Mouse (Mus musculus) liver, postnatal 0 days (tissue): Measurements from ENCODE around the gene Scn10a. TPM values are rescaled to one million over a fixed set of nuclear protein-coding genes. Genes with fewer than 3 reads are reported as not detected.

ENCODE experiments used
- ATAC-seq: fragments of 200-750 bp; cut with Nextera tagmentation; 2 replicates; pipeline ENCODE4 v1.8.0; 2017; ENCODE audit warnings: mild to moderate bottlenecking, moderate library complexity
- DNase-seq: peaks from one replicate; pipeline ENCODE4 v3.0.0-alpha.2; 2016
- H3K27ac ChIP-seq: fragments of 300-500 bp; sonication (generic); 2 replicates; pipeline ENCODE4 v1.5.1; 2014; ENCODE audit warnings: antibody characterized with exemption, moderate library complexity, mild to moderate bottlenecking, low read depth
- H3K27me3 ChIP-seq: fragments of 300-500 bp; sonication (generic); 2 replicates; pipeline ENCODE4 v1.6.1; 2014; ENCODE audit warnings: low read length, control low read depth, mixed read lengths; ENCODE audit not compliant: insufficient read depth
- H3K36me3 ChIP-seq: fragments of 300-500 bp; sonication (generic); replicated peaks from 2 replicates; pipeline ENCODE4 v1.6.1; 2014; ENCODE audit warnings: mild to moderate bottlenecking, control low read depth, low read length, moderate library complexity, mixed read lengths; ENCODE audit not compliant: insufficient read depth
- H3K4me1 ChIP-seq: fragments of 300-500 bp; sonication (generic); 2 replicates; pipeline ENCODE4 v1.6.1; 2014; ENCODE audit warnings: antibody characterized with exemption, mild to moderate bottlenecking, control low read depth; ENCODE audit not compliant: insufficient read depth
- H3K4me2 ChIP-seq: fragments of 300-500 bp; sonication (generic); 2 replicates; pipeline ENCODE4 v1.6.1; 2014; ENCODE audit warnings: low read depth, mild to moderate bottlenecking, low read length, moderate library complexity, mixed read lengths
- H3K4me3 ChIP-seq: fragments of 300-500 bp; sonication (generic); 2 replicates; pipeline ENCODE4 v1.5.1; 2014; ENCODE audit warnings: low read depth, low read length
- H3K9ac ChIP-seq: fragments of 300-500 bp; sonication (generic); replicated peaks from 2 replicates; pipeline ENCODE4 v1.6.1; 2014; ENCODE audit warnings: mild to moderate bottlenecking, moderate library complexity
- H3K9me3 ChIP-seq: fragments of 300-500 bp; sonication (generic); 2 replicates; pipeline ENCODE4 v1.6.1; 2016; ENCODE audit warnings: mild to moderate bottlenecking, control low read depth, low read length, mixed read lengths
- CTCF ChIP-seq: sonication (generic); IDR thresholded peaks from 2 replicates; pipeline ENCODE4 v1.5.1; 2016; ENCODE audit warnings: antibody characterized with exemption, low read depth
- EP300 ChIP-seq: IDR thresholded peaks from 2 replicates; pipeline ENCODE4 v1.6.1; 2016; ENCODE audit warnings: antibody characterized with exemption, low read depth, mild to moderate bottlenecking
- WGBS: fragments of 180-500 bp; shearing (Covaris S2); extraction: QIAGEN DNeasy Blood & Tissue Kit; methylation state at CpG from one replicate; pipeline ENCODE4 v1.1.7; 2014; ENCODE audit not compliant: insufficient replicate concordance; 5-methylcytosine and 5-hydroxymethylcytosine counted together
- polyA plus RNA-seq: library from polyadenylated mRNA; unstranded; fragments of >200 nt; fragmentation: Nextera tagmentation; extraction: Ambion mirVana; gene quantifications from 2 replicates; pipeline ENCODE4 v1.2.1, GENCODE M21; 2015

Scn10a gene
- polyA plus RNA-seq, 1 experiment from 2014 or later, result 0.04 TPM

DNA sequence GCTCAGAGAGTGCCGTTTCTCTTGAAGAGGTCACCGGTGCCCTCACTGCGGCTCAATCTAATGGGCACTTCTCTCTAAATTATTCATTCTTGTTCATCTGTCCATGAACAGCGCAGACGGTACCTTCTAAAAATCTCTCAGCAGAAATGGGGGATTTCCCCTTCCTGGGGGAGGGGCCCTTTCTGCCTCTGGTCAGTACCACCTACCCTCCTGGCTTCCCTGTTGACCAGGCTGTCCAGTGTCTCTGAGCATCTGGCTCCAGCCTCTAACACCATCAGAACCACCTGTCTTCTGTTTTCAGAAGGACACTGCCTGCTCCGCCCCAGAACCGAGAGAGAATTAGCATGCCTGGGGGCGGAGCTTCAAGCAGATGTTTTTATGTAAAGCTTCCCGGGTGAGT is 143.4 kb downstream of the Scn10a start:
- no peak for ATAC-seq
- Histone ChIP-seq H3K27me3 (peaks cover 73% of the 10 kb centered on the region), H3K27ac (no peak overlapping the region), H3K36me3 (no peaks in the 10 kb centered on the region), H3K9me3 (no peaks in the 10 kb centered on the region), H3K9ac (no peak overlapping the region), H3K4me3 (no peak overlapping the region), H3K4me1 (peaks cover 5% of the 10 kb centered on the region; the same call in 1 of the 2 replicates), H3K4me2 (no peak overlapping the region)
- DNase-seq, result no peak
- 49% methylated on average over 9 of the region's 9 CpGs for WGBS
- no peak for TF ChIP-seq EP300
- TF ChIP-seq CTCF, result no peak

DNA sequence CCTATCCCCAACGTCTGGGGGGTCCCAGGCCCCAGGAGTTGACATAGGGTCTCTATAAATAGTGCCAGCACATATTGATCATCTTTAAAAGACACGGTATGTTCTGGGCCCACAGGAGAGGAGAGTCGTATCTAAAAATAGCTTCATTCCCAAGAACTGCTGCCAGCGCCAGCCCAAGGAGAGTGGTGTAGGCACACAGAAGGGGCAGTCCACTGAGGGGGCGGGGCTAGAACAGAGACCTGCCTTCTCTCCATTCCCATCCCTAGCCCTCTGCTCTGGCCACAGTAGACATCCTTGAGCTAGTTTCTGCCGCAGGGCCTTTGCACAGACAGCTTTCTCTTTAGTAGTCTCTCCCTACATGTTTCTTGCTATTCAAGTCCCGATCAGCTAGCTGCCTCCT is 144.8 kb downstream of the Scn10a start:
- Histone ChIP-seq H3K27ac (no peak overlapping the region), H3K27me3 (peaks cover 64% of the 10 kb centered on the region), H3K4me2 (no peak overlapping the region), H3K9ac (no peak overlapping the region), H3K9me3 (no peaks in the 10 kb centered on the region), H3K36me3 (no peaks in the 10 kb centered on the region), H3K4me1 (peaks cover 5% of the 10 kb centered on the region; the same call in 1 of the 2 replicates), H3K4me3 (no peak overlapping the region)
- ATAC-seq (no peak), DNase-seq (no peak)
- 71% methylated on average over 7 of the region's 7 CpGs for whole genome bisulfite sequencing
- TF ChIP-seq CTCF (no peak), EP300 (no peak)

DNA sequence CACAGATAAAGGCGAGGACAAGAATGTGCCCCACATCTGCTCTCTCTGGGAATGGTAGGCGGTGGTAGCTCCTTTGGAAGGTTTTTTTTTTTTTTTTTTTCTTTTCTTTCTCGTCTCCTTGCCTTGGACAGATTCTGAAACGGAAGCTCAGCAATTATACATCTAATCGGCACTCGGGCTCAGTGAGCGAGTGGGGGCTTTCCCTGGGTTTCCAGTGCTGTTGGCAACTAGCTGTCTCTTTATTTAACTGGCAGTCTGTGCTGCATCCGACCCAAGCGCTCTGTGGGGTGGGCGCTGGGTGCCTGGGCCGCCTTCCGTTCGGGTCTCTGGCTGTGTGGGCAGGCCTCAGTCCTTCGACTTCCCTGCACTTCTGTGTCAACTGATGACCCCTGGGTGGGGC is 146.1 kb downstream of the Scn10a start:
- 41% methylated on average over 14 of the region's 14 CpGs for WGBS
- Histone ChIP-seq H3K36me3 (no peaks in the 10 kb centered on the region), H3K9me3 (no peaks in the 10 kb centered on the region), H3K9ac (no peak overlapping the region), H3K4me3 (no peak overlapping the region), H3K4me1 (no peaks in the 10 kb centered on the region; the same call in 1 of the 2 replicates), H3K4me2 (no peak overlapping the region), H3K27ac (no peak overlapping the region), H3K27me3 (peaks cover 53% of the 10 kb centered on the region)
- no peak for DNase-seq
- TF ChIP-seq CTCF, result no peak
- TF ChIP-seq EP300, result no peak
- no peak for ATAC-seq

DNA sequence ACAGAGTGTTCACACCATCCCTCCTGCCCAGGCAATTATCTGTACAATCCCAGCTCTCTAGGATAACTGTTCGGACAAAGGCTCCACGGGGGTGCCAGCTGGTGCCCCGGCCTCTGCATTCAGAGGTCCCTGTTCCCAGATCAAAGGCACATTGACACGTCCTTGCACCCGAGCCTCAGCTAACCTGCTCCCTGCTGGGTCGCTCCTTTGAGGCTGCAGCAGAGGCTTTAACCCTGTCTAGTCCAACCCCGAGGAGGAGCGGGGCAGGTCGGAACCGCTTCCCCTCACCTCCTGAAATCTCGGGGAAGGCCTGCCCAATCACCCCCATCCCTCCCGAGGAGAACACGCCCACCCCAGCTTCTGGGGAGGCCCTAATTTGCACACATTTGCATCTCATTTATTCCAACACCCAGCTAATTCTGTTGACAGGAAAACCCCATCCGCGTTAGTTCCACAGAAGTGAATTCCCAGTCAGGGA is 147.7 kb downstream of the Scn10a start:
- TF ChIP-seq EP300, result no peak
- no peak for TF ChIP-seq CTCF
- H3K9ac ChIP-seq, result no peak overlapping the region
- 4% methylated on average over 15 of the region's 15 CpGs for WGBS
- peaks cover 39% of the 10 kb centered on the region for H3K27me3 ChIP-seq
- ATAC-seq (no peak), DNase-seq (no peak)
- no peak overlapping the region for H3K4me2 ChIP-seq
- H3K27ac ChIP-seq, result no peak overlapping the region
- no peaks in the 10 kb centered on the region for H3K9me3 ChIP-seq
- H3K4me3 ChIP-seq, result no peak overlapping the region
- no peaks in the 10 kb centered on the region for H3K4me1 ChIP-seq
- no peaks in the 10 kb centered on the region for H3K36me3 ChIP-seq

DNA sequence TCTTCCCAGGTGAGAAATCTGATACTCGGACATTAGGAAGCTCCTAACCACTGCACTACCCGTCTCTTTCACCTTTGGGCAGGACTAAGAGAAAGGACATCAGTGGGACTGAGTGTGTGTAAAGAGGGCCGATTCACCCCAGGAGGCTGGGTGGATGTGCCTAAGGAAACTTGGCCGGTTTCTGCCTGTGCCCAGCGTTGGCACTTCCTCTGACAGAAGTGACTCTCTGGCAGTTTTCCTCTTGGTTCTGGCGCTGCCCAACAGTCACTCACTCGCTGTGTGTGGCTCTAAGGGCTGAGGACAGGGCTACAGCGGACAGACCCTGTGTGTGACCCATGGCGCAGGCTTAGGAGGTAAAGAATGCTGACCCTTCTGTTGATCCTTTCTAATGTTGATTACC is 148.5 kb downstream of the Scn10a start:
- Histone ChIP-seq H3K9me3 (no peaks in the 10 kb centered on the region), H3K27ac (no peak overlapping the region), H3K4me3 (no peak overlapping the region), H3K9ac (no peak overlapping the region), H3K36me3 (no peaks in the 10 kb centered on the region), H3K4me2 (no peak overlapping the region), H3K27me3 (peaks cover 35% of the 10 kb centered on the region), H3K4me1 (no peaks in the 10 kb centered on the region)
- WGBS, result 20% methylated on average over 9 of the region's 9 CpGs
- ATAC-seq (no peak), DNase-seq (no peak)
- TF ChIP-seq EP300 (no peak), CTCF (no peak)

DNA sequence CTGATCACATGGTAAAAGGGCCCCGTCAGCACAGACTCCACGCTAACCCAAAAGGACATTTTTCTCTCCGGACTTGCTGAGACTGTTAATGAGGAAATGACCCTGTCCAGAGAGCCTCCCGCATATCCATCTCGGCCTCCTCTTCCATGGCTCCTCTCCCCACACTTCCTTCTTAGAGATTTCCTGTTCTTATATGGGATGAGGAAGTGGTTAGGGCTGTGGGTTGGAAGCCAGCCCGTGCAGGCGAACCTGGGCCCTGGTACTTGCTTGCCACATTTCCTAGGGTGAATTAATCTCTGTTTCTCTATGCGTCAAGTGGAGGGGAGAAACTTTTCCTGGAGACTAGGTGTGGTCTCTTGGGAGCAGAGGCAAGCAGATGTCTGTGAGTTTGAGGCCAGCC is 150.4 kb downstream of the Scn10a start:
- no peak for DNase-seq
- no peak overlapping the region for H3K27ac ChIP-seq
- no peaks in the 10 kb centered on the region for H3K4me1 ChIP-seq
- peaks cover 20% of the 10 kb centered on the region for H3K27me3 ChIP-seq
- no peak overlapping the region for H3K4me2 ChIP-seq
- ATAC-seq, result no peak
- 28% methylated on average over 8 of the region's 8 CpGs for WGBS
- no peak for TF ChIP-seq EP300
- TF ChIP-seq CTCF, result no peak
- H3K4me3 ChIP-seq, result no peak overlapping the region
- H3K9ac ChIP-seq, result no peak overlapping the region
- no peaks in the 10 kb centered on the region for H3K9me3 ChIP-seq
- no peaks in the 10 kb centered on the region for H3K36me3 ChIP-seq

DNA sequence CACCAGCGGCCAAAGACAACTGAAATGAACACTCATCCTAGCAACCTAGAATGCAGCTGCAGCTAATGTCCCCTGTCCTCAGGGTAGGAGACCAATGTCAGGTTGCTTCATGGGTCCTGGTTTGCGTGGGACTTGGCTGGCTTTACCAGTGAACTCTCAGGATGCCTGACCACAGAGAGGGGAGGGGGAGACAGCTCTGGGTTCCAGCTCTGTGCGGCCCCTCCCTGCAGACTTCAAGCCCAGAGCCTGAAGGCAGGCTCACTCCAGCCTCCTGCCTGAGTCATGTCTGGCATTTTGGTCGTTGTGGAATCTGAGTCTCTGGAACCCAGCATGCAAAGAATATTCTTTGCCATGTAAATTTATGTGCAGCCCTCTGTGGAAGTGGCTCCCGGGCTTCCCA is 151.3 kb downstream of the Scn10a start:
- Histone ChIP-seq H3K4me3 (no peak overlapping the region), H3K9me3 (no peaks in the 10 kb centered on the region), H3K4me2 (no peak overlapping the region), H3K27ac (no peak overlapping the region), H3K36me3 (no peaks in the 10 kb centered on the region), H3K27me3 (peaks cover 20% of the 10 kb centered on the region), H3K9ac (no peak overlapping the region), H3K4me1 (no peaks in the 10 kb centered on the region)
- DNase-seq (no peak), ATAC-seq (no peak)
- 73% methylated on average over 5 of the region's 5 CpGs for WGBS
- TF ChIP-seq EP300 (no peak), CTCF (no peak)
